Mouse (Mus musculus) MEL (cell line): ENCODE results near the gene Gm20388. TPM values are rescaled to one million over a fixed set of nuclear protein-coding genes. Genes with fewer than 3 reads are reported as not detected.

Experiments used
- DNase-seq: peaks from one replicate; pipeline ENCODE4 v3.0.0; 2011; ENCODE audit warnings: low read depth, low spot score
- H3K27ac ChIP-seq: 2 replicates; pipeline ENCODE4 v1.5.1; 2012; ENCODE audit warnings: low read depth, mild to moderate bottlenecking, control low read depth, low read length, moderate library complexity; ENCODE audit not compliant: control insufficient read depth
- H3K27me3 ChIP-seq, 2 experiments: fragments of 150-350 bp in 1 of 2; sonication (generic) in 1 of 2; 2 replicates each; pipeline ENCODE4 v1.6.1; 2012; ENCODE audit warnings: low read length in 2 of 2, mild to moderate bottlenecking in 2 of 2, improper control_type of control experiment in 1 of 2, moderate library complexity in 1 of 2; ENCODE audit not compliant: insufficient read depth in 2 of 2, control insufficient read depth in 1 of 2
- H3K36me3 ChIP-seq, 2 experiments: 2 replicates each; pipeline ENCODE4 v1.6.1; 2012 to 2014; ENCODE audit warnings: low read length in 2 of 2, improper control_type of control experiment in 1 of 2, inconsistent platforms in 1 of 2, mild to moderate bottlenecking in 1 of 2; ENCODE audit not compliant: insufficient read depth in 2 of 2, control insufficient read depth in 1 of 2
- H3K4me1 ChIP-seq, 2 experiments: fragments of 150-350 bp in 1 of 2; sonication (generic) in 1 of 2; 2 replicates each; pipeline ENCODE4 v1.6.1; 2012; ENCODE audit warnings: low read length in 2 of 2, improper control_type of control experiment in 1 of 2, mild to moderate bottlenecking in 1 of 2; ENCODE audit not compliant: insufficient read depth in 2 of 2, control insufficient read depth in 1 of 2
- H3K4me3 ChIP-seq, 2 experiments: fragments of 150-350 bp in 1 of 2; sonication (generic) in 1 of 2; 2 replicates each; pipeline ENCODE4 v1.5.1; 2012; ENCODE audit warnings: low read depth in 2 of 2, low read length in 2 of 2, mild to moderate bottlenecking in 2 of 2, moderate library complexity in 2 of 2, control low read depth in 1 of 2, improper control_type of control experiment in 1 of 2; ENCODE audit not compliant: control insufficient read depth in 1 of 2, insufficient read depth in 1 of 2
- H3K79me2 ChIP-seq: 2 replicates; pipeline ENCODE4 v1.6.1; 2012; ENCODE audit warnings: mild to moderate bottlenecking, low read length, moderate library complexity; ENCODE audit not compliant: control insufficient read depth, poor library complexity, insufficient read depth
- H3K9ac ChIP-seq: 2 replicates; pipeline ENCODE4 v1.6.1; 2012; ENCODE audit warnings: low read depth, mild to moderate bottlenecking, control low read depth, low read length, moderate library complexity; ENCODE audit not compliant: control insufficient read depth, poor library complexity, severe bottlenecking
- H3K9me3 ChIP-seq: fragments of 150-350 bp; sonication (generic); replicated peaks from 2 replicates; pipeline ENCODE4 v1.6.1; 2012; ENCODE audit warnings: mild to moderate bottlenecking, low read length, improper control_type of control experiment, moderate library complexity; ENCODE audit not compliant: insufficient read depth
- BHLHE40 ChIP-seq: IDR thresholded peaks from 2 replicates; pipeline ENCODE4 v1.6.1; 2012; ENCODE audit warnings: low read depth, mild to moderate bottlenecking, inconsistent platforms, low read length, improper control_type of control experiment, borderline replicate concordance
- CHD2 ChIP-seq: IDR thresholded peaks from 2 replicates; pipeline ENCODE4 v1.6.1; 2011; ENCODE audit warnings: low read length, improper control_type of control experiment
- E2F4 ChIP-seq: IDR thresholded peaks from 2 replicates; pipeline ENCODE4 v1.6.1; 2011; ENCODE audit warnings: low read depth, low read length, improper control_type of control experiment, borderline replicate concordance
- EP300 ChIP-seq, 2 experiments: IDR thresholded peaks; 2 replicates each; pipeline ENCODE4 v1.6.1; 2011; ENCODE audit warnings: improper control_type of control experiment in 2 of 2, low read length in 2 of 2, low read depth in 1 of 2, mild to moderate bottlenecking in 1 of 2
- HCFC1 ChIP-seq: IDR thresholded peaks from 2 replicates; pipeline ENCODE4 v1.6.1; 2012; ENCODE audit warnings: low read depth, mild to moderate bottlenecking, inconsistent platforms, low read length, improper control_type of control experiment, moderate library complexity
- JUND ChIP-seq: IDR thresholded peaks from 2 replicates; pipeline ENCODE4 v1.6.1; 2011; ENCODE audit warnings: low read depth, mild to moderate bottlenecking, improper control_type of control experiment, low read length
- MAFK ChIP-seq: IDR thresholded peaks from 2 replicates; pipeline ENCODE4 v1.6.1; 2011; ENCODE audit warnings: low read depth, mild to moderate bottlenecking, low read length, improper control_type of control experiment, borderline replicate concordance
- MAX ChIP-seq: IDR thresholded peaks from 2 replicates; pipeline ENCODE4 v1.6.1; 2011; ENCODE audit warnings: low read length, improper control_type of control experiment
- MAZ ChIP-seq: IDR thresholded peaks from 2 replicates; pipeline ENCODE4 v1.6.1; 2012; ENCODE audit warnings: low read depth, mild to moderate bottlenecking, inconsistent platforms, low read length, improper control_type of control experiment
- MEF2A ChIP-seq: IDR thresholded peaks from 2 replicates; pipeline ENCODE4 v1.6.1; 2014; ENCODE audit warnings: low read depth, mild to moderate bottlenecking, inconsistent platforms, low read length, improper control_type of control experiment; ENCODE audit not compliant: poor library complexity, insufficient replicate concordance, severe bottlenecking; ENCODE audit errors: extremely low read depth
- MXI1 ChIP-seq: IDR thresholded peaks from 2 replicates; pipeline ENCODE4 v1.6.1; 2011; ENCODE audit warnings: mild to moderate bottlenecking, low read depth, low read length, improper control_type of control experiment
- MYC ChIP-seq: IDR thresholded peaks from 2 replicates; pipeline ENCODE4 v1.6.1; 2011; ENCODE audit warnings: low read depth, mild to moderate bottlenecking, low read length, improper control_type of control experiment, moderate library complexity
- NELFE ChIP-seq: IDR thresholded peaks from 2 replicates; pipeline ENCODE4 v1.6.1; 2011; ENCODE audit warnings: low read depth, low read length, improper control_type of control experiment
- POLR2AphosphoS2 ChIP-seq: IDR thresholded peaks from 2 replicates; pipeline ENCODE4 v1.6.1; 2011; ENCODE audit warnings: low read length, improper control_type of control experiment
- RAD21 ChIP-seq: IDR thresholded peaks from 2 replicates; pipeline ENCODE4 v1.6.1; 2011; ENCODE audit warnings: mild to moderate bottlenecking, low read depth, low read length, improper control_type of control experiment
- SIN3A ChIP-seq: IDR thresholded peaks from 2 replicates; pipeline ENCODE4 v1.6.1; 2012; ENCODE audit warnings: low read length, improper control_type of control experiment, inconsistent platforms
- TAL1 ChIP-seq: IDR thresholded peaks from 2 replicates; pipeline ENCODE4 v1.6.1; 2012; ENCODE audit warnings: mild to moderate bottlenecking, inconsistent platforms, low read length, moderate library complexity, mixed read lengths
- TBP ChIP-seq: IDR thresholded peaks from 2 replicates; pipeline ENCODE4 v1.8.0; 2011; ENCODE audit warnings: low read depth, low read length, improper control_type of control experiment
- TCF12 ChIP-seq: IDR thresholded peaks from 2 replicates; pipeline ENCODE4 v1.6.1; 2014; ENCODE audit warnings: low read depth, mild to moderate bottlenecking, inconsistent platforms, low read length, improper control_type of control experiment, moderate library complexity
- UBTF ChIP-seq: IDR thresholded peaks from 2 replicates; pipeline ENCODE4 v1.6.1; 2012; ENCODE audit warnings: low read depth, mild to moderate bottlenecking, inconsistent platforms, low read length, improper control_type of control experiment, moderate library complexity, borderline replicate concordance; ENCODE audit not compliant: insufficient read depth
- USF1 ChIP-seq: IDR thresholded peaks from 2 replicates; pipeline ENCODE4 v1.6.1; 2014; ENCODE audit warnings: low read depth, mild to moderate bottlenecking, inconsistent platforms, low read length, improper control_type of control experiment, moderate library complexity
- USF2 ChIP-seq, 2 experiments: IDR thresholded peaks; 2 replicates each; pipeline ENCODE4 v1.6.1; 2011 to 2012; ENCODE audit warnings: improper control_type of control experiment in 2 of 2, low read length in 2 of 2, borderline replicate concordance in 1 of 2, inconsistent platforms in 1 of 2, low read depth in 1 of 2, mild to moderate bottlenecking in 1 of 2; ENCODE audit not compliant: insufficient read depth in 1 of 2
- ZC3H11A ChIP-seq: IDR thresholded peaks from 2 replicates; pipeline ENCODE4 v1.6.1; 2012; ENCODE audit warnings: low read depth, mild to moderate bottlenecking, inconsistent platforms, low read length, improper control_type of control experiment
- ZKSCAN1 ChIP-seq: IDR thresholded peaks from 2 replicates; pipeline ENCODE4 v1.6.1; 2012; ENCODE audit warnings: low read depth, mild to moderate bottlenecking, inconsistent platforms, low read length, improper control_type of control experiment, moderate library complexity
- polyA plus RNA-seq, 2 experiments: library from polyadenylated mRNA; stranded (reverse) in 1 of 2; unstranded in 1 of 2; fragments of >175 nt in 1 of 2; fragments of >200 nt in 1 of 2; gene quantifications; 2 replicates each; pipeline versions ENCODE4 v1.2.1 to v1.2.4; 2012; ENCODE audit warnings: low replicate concordance in 2 of 2, low read depth in 1 of 2; ENCODE audit not compliant: insufficient read length in 2 of 2, insufficient read depth in 1 of 2, missing spikeins in 1 of 2
- total RNA-seq: library from RNA; depleted of rRNA; stranded (reverse); fragments of 300-350 nt; gene quantifications from 2 replicates; pipeline ENCODE4 v1.2.3, GENCODE M21; 2012

Gene Gm20388
- total and polyA plus RNA-seq, 3 experiments = 11.1 to 17.8 TPM; not detected in 1

DNA sequence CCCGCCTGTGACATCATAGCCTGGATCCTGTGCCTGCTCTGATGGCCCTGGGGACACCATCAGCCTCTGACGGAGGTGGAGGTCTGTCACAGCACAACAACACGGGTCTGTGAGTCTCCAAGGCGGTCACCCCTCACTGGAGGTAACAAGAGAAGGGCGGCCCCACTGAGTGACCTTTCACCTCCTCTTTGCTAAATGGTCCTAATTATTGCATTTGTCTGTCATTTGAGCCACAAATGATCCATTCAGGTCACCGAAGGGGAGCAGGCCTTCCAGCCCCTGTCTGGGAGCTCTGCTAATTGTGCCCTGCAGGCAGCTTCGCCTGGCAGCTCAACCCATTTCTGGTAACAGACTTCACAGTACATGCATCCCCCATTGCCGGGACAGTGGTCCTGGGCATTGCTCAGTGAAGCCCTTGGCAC is 1048.8 kb downstream of the Gm20388 start:
- H3K27me3 ChIP-seq = no peaks in the 10 kb centered on the region
- TF ChIP-seq MAFK = no peak
- TF ChIP-seq CHD2 = no peak
- TF ChIP-seq USF2 (IDR thresholded peaks at IDR 0.05; ENCODE audit: borderline replicate concordance in 1 of 2, insufficient read depth in 1 of 2, low read depth in 1 of 2, low read length in 2 of 2) = no peak
- no peak for TF ChIP-seq MXI1
- TF ChIP-seq ZC3H11A = no peak
- no peak for TF ChIP-seq MYC
- no peak for TF ChIP-seq TAL1
- no peak for TF ChIP-seq MAX
- no peak for TF ChIP-seq MEF2A
- no peak for TF ChIP-seq ZKSCAN1
- no peak for TF ChIP-seq TBP
- TF ChIP-seq MAZ = no peak
- TF ChIP-seq E2F4 = no peak

DNA sequence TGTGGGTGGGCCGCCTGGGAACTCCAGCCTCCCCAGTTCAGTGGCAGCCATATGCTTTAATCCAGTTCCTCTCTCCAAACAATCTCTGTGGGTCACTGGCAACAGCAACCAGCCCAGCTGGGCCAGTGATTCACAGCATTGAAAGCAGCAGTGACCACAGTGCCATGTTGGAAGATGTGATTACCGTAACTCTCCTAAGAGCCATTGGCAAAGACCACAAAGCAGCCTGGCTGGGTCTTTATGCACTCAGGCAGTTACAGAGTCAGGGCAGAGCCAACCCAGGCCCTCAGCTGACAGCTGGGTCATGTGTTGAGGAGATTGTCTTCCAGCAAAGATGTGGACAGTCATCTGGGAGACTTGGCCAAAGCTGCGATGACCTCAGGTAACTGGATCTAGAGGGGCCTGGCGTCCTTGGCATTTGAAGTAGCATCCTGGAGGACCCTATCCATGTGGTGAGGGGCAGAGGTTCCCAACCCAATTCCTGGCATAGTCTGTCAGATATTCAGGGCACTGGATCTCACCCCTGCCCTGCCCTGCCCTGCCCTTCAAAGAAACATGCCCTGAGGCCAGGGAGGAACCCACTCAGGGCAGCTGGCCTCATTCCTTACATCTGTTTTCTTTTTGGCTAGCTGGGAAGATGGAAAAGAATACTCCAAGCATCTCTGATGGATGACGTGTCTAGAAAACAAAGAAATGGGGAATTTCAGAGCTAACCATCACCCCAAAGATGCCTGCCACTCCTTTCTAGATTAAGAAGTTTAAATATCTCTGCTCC is 1052.2 kb downstream of the Gm20388 start:
- Histone ChIP-seq H3K79me2 (no peaks in the 10 kb centered on the region), H3K4me1 (no peaks in the 10 kb centered on the region), H3K36me3 (no peaks in the 10 kb centered on the region), H3K9me3 (no peaks in the 10 kb centered on the region), H3K27me3 (no peaks in the 10 kb centered on the region), H3K4me3 (no peak overlapping the region), H3K27ac (no peak overlapping the region), H3K9ac (no peak overlapping the region)
- TF ChIP-seq USF1 (no peak), CHD2 (no peak), UBTF (no peak), MAZ (no peak), HCFC1 (no peak), TCF12 (no peak), RAD21 (no peak), SIN3A (no peak), POLR2AphosphoS2 (no peak), MYC (no peak), EP300 (IDR thresholded peaks at IDR 0.05; ENCODE audit: low read depth in 1 of 2, low read length in 2 of 2) (no peak), NELFE (no peak), JUND (no peak), BHLHE40 (no peak)
- TF ChIP-seq, all 39 proteins: peak for 0
- DNase-seq = no peak

More for the DNA sequence above, 1048.8 kb downstream of the Gm20388 start:
- DNase-seq = no peak
- Histone ChIP-seq H3K4me1 (no peaks in the 10 kb centered on the region), H3K4me3 (no peak overlapping the region), H3K9ac (no peak overlapping the region), H3K27ac (no peak overlapping the region), H3K9me3 (no peaks in the 10 kb centered on the region), H3K79me2 (no peaks in the 10 kb centered on the region), H3K36me3 (no peaks in the 10 kb centered on the region)
